Mouse (Mus musculus) lung, postnatal 0 days (tissue): ENCODE results near the gene Klc4.
A peak's percentile ranks its signal among the peaks of the same experiment; 100 is the strongest.

Source experiments
- CTCF ChIP-seq: IDR thresholded peaks from 2 replicates; pipeline ENCODE4 v1.5.1; 2016; ENCODE audit warnings: antibody characterized with exemption, mild to moderate bottlenecking
- EP300 ChIP-seq: IDR thresholded peaks from 2 replicates; pipeline ENCODE4 v1.6.1; 2016; ENCODE audit warnings: antibody characterized with exemption, mild to moderate bottlenecking, control low read depth

DNA sequence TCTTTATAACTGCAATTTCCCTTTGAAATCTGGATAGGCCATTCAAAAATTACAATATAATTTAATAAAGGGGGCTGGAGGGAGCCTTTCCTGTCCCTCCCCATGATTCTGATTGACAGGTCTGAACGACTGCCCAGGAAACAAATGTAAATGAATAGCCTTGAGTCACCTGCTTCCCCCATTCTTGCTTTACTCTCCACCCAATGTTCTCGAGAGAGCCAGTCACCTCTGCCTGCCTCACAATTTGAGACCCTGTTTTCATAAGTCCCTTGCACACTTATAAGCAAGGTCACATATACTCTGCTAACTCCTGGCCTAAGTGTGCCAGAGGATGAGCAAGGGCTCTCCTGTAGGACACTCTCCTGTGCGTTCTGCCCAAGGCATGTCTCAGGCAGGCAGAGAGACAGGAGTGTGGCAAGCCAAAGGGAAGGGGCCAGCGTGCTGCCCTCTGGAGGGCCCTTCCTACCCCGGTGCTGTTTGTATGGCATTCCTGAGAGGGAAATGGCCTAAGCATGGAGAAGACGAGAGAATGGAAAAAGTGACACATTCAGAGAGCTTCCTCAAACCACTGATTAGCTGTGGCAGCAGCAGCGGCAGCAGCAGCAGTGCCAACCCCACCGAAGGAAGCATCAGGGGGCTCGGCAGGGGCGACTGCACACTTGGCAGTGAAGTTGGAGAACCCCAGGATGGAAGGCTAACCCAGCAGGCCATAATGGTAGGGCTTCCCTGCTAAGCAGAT is 21.8 kb downstream of the Klc4 start:
- peak; percentile 68 for TF ChIP-seq CTCF
- TF ChIP-seq EP300 = 0 out of 2 replicates have a peak, but pooled peaks have one; percentile 13
